Mouse (Mus musculus): Measurements from ENCODE around the gene Spock2.
A peak's percentile ranks its signal among the peaks of the same experiment; 100 is the strongest.
"Not testable (repeated sequence)": the region's sequence is repeated elsewhere in the genome, so short reads cannot be mapped to it uniquely, and the experiment has no call there.

The Spock2 gene

GRCm38 (mm10) chr10:60148087-60148486 lies 42.1 kb downstream of the Spock2 start:
- peak; percentile 92 for DNase-seq (ENCODE audit: low spot score)

- DNase-seq (ENCODE audit: low spot score) = no peak
Measured at GRCm38 (mm10) chr10:60151107-60151663, 45.2 kb downstream of the Spock2 start.

GRCm38 (mm10) chr10:60156016-60156415 lies 50.0 kb downstream of the Spock2 start:
- no peak for DNase-seq (ENCODE audit: low spot score)

- DNase-seq (ENCODE audit: low spot score) = no peak
Measured at GRCm38 (mm10) chr10:60158144-60158543, 52.1 kb downstream of the Spock2 start.

- DNase-seq (ENCODE audit: low spot score) = not testable (repeated sequence)
Measured at GRCm38 (mm10) chr10:60161397-60161796, 55.4 kb downstream of the Spock2 start.

- not testable (repeated sequence) for DNase-seq (ENCODE audit: low spot score)
Measured at GRCm38 (mm10) chr10:60162184-60162972, 56.4 kb downstream of the Spock2 start.

GRCm38 (mm10) chr10:60162973-60163255 lies 56.9 kb downstream of the Spock2 start:
- DNase-seq (ENCODE audit: low spot score) = no peak

- DNase-seq (ENCODE audit: low spot score) = no peak
Measured at GRCm38 (mm10) chr10:60164869-60165268, 58.9 kb downstream of the Spock2 start.

GRCm38 (mm10) chr10:60166068-60166467 lies 60.0 kb downstream of the Spock2 start:
- no peak for DNase-seq (ENCODE audit: low spot score)

GRCm38 (mm10) chr10:60168306-60168705 lies 62.3 kb downstream of the Spock2 start:
- no peak for DNase-seq (ENCODE audit: low spot score)

- DNase-seq (ENCODE audit: low spot score) = no peak
Measured at GRCm38 (mm10) chr10:60168960-60169359, 62.9 kb downstream of the Spock2 start.

- DNase-seq (ENCODE audit: low spot score) = no peak
Measured at GRCm38 (mm10) chr10:60170326-60171089, 64.5 kb downstream of the Spock2 start.

GRCm38 (mm10) chr10:60171368-60171767 lies 65.3 kb downstream of the Spock2 start:
- DNase-seq (ENCODE audit: low spot score) = no peak

- no peak for DNase-seq (ENCODE audit: low spot score)
Measured at GRCm38 (mm10) chr10:60172306-60172705, 66.3 kb downstream of the Spock2 start.

- DNase-seq (ENCODE audit: low spot score) = peak; percentile 76
Measured at GRCm38 (mm10) chr10:60173035-60173434, 67.0 kb downstream of the Spock2 start.

- DNase-seq (ENCODE audit: low spot score) = no peak
Measured at GRCm38 (mm10) chr10:60174506-60174905, 68.5 kb downstream of the Spock2 start.

- DNase-seq (ENCODE audit: low spot score) = not testable (repeated sequence)
Measured at GRCm38 (mm10) chr10:60175306-60175705, 69.3 kb downstream of the Spock2 start.
